8 mouse cellular contexts compared by ENCODE assay signal in the genomic region with DNA sequence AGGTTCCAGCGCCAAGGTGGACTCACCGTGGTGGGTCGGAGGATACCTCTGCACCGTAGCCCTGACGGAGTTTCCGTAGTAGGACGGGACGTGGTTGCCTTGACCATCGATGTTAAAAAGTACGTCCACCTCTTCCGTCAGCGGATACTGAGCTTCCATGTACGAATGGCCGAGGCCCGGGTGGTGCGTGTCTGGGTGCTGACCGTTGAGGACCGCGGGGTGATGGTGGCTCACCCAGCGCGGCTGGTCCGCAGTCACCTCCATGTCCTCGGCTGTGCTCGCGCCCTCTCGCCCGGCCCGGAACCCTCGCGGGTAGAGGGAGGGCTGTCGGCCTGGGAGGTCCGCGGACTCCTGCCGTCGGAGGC. TPM values are rescaled to one million over a fixed set of nuclear protein-coding genes. Genes with fewer than 3 reads are reported as not detected.
DNase-seq lines count a peak whose midpoint lies in the region; ATAC-seq lines count a peak whose summit lies in the region.

No protein-coding gene starts in this region.

- H3K27me3 ChIP-seq in kidney, embryonic 14.5 days (ENCODE audit: control insufficient read depth, insufficient read depth, low read length): peaks cover 68% of the 10 kb centered on the region
- H3K27me3 ChIP-seq in hindbrain, embryonic 12.5 days: peaks cover 82% of the 10 kb centered on the region

- under 1% methylated on average over 34 of the region's 35 CpGs for WGBS in kidney, embryonic 14.5 days
- under 1% methylated on average over 35 of the region's 35 CpGs for WGBS in hindbrain, embryonic 12.5 days

- no peaks in the 10 kb centered on the region for H3K9me3 ChIP-seq in kidney, embryonic 14.5 days (ENCODE audit: control insufficient read depth, low read length)
- no peaks in the 10 kb centered on the region for H3K9me3 ChIP-seq in hindbrain, embryonic 12.5 days (replicated peaks)

- peak overlapping the region; percentile 64 for H3K9ac ChIP-seq in kidney, embryonic 14.5 days (ENCODE audit: low read depth, low read length)
- H3K9ac ChIP-seq in hindbrain, embryonic 12.5 days: peak overlapping the region; percentile 46

- H3K27ac ChIP-seq in kidney, embryonic 14.5 days (ENCODE audit: low read depth, low read length): peak overlapping the region; percentile 57
- H3K27ac ChIP-seq in hindbrain, embryonic 12.5 days: peak overlapping the region; percentile 69

- peak overlapping the region; percentile 91 for H3K4me2 ChIP-seq in kidney, embryonic 14.5 days (replicated peaks; ENCODE audit: low read depth, low read length)
- peak overlapping the region; percentile 77 for H3K4me2 ChIP-seq in hindbrain, embryonic 12.5 days (replicated peaks)

- no peak for ATAC-seq in kidney, embryonic 14.5 days (ENCODE audit: low FRiP score, low TSS enrichment)
- no peak for ATAC-seq in hindbrain, embryonic 12.5 days (ENCODE audit: low FRiP score)

- H3K4me3 ChIP-seq in kidney, embryonic 14.5 days (ENCODE audit: low read length): peak overlapping the region; percentile 42
- peak overlapping the region; percentile 42 for H3K4me3 ChIP-seq in hindbrain, embryonic 12.5 days

- no peak for DNase-seq in kidney, postnatal 14 days
- peak; percentile 63 for DNase-seq in embryo, embryonic 9.5 days (ENCODE audit: extremely low spot score)
- peak; percentile 34 to 39 for DNase-seq in lung, postnatal 4 days
- no peak for DNase-seq in layer of hippocampus, adult 8-10 months (ENCODE audit: low spot score in 2 of 2)
- no peak for DNase-seq in urinary bladder, adult 18-20 months (ENCODE audit: low spot score in 2 of 2)
- no peak for DNase-seq in frontal cortex, postnatal 36 days (ENCODE audit: low spot score in 2 of 2)

- peaks cover 9% of the 10 kb centered on the region; the same call in 1 of the 2 replicates for H3K4me1 ChIP-seq in kidney, embryonic 14.5 days (ENCODE audit: control insufficient read depth, insufficient read depth, low read length)
- peaks cover 26% of the 10 kb centered on the region for H3K4me1 ChIP-seq in hindbrain, embryonic 12.5 days

- peaks cover 3% of the 10 kb centered on the region; the same call in 1 of the 2 replicates for H3K36me3 ChIP-seq in kidney, embryonic 14.5 days (ENCODE audit: control insufficient read depth, insufficient read depth, low read length)
- no peaks in the 10 kb centered on the region for H3K36me3 ChIP-seq in hindbrain, embryonic 12.5 days

RNA-seq across cellular contexts. Expression of a gene that starts 3.7 kb away (rescaled TPM):
- 3.7 and 4.4 TPM in 2 replicates for polyA plus RNA-seq in kidney, embryonic 14.5 days (2014; fragmentation: Nextera tagmentation; extraction: Ambion mirVana)
- polyA plus RNA-seq in hindbrain, embryonic 12.5 days (2016; fragmentation: Nextera tagmentation; extraction: Ambion mirVana): 1.1 and 2.9 TPM in 2 replicates
- total RNA-seq in layer of hippocampus, adult 8-10 months (2022): not detected

RNA-seq across cellular contexts. Expression of a gene that starts 12.0 kb away (rescaled TPM):
- polyA plus RNA-seq in kidney, embryonic 14.5 days (2014; fragmentation: Nextera tagmentation; extraction: Ambion mirVana): 5.0 and 6.4 TPM in 2 replicates
- 3.5 and 3.8 TPM in 2 replicates for polyA plus RNA-seq in hindbrain, embryonic 12.5 days (2016; fragmentation: Nextera tagmentation; extraction: Ambion mirVana)
- total RNA-seq in layer of hippocampus, adult 8-10 months (2022): not detected

RNA-seq across cellular contexts. Expression of a gene that starts 12.5 kb away (rescaled TPM):
- polyA plus RNA-seq in kidney, embryonic 14.5 days (2014; fragmentation: Nextera tagmentation; extraction: Ambion mirVana): 59.7 and 87.4 TPM in 2 replicates
- 48.4 and 63.4 TPM in 2 replicates for polyA plus RNA-seq in hindbrain, embryonic 12.5 days (2016; fragmentation: Nextera tagmentation; extraction: Ambion mirVana)
- total RNA-seq in layer of hippocampus, adult 8-10 months (2022): under 1 TPM in 2 of 4 experiments, not detected in 2; 0.09 to 0.47 TPM

Comparison
In these comparisons a context has a peak if more than half of its experiments do, and no peak if none do; other contexts are left out.
1. DNase-seq: peak in embryo, embryonic 9.5 days (single experiment) and lung, postnatal 4 days (2 of 2); none in kidney, postnatal 14 days (single experiment), layer of hippocampus, adult 8-10 months (0 of 2), urinary bladder, adult 18-20 months (0 of 2) and frontal cortex, postnatal 36 days (0 of 2).